Mouse (Mus musculus): ENCODE data around the gene Aar2.

Gene Aar2

GRCm38 (mm10) chr2:156568647-156569046 lies 21.3 kb downstream of the Aar2 start:
- DNase-seq (ENCODE audit: low spot score in 2 of 2) = no peak

- no peak for DNase-seq (ENCODE audit: low spot score in 2 of 2)
Measured at GRCm38 (mm10) chr2:156569261-156569660, 21.9 kb downstream of the Aar2 start.

- DNase-seq (ENCODE audit: low spot score in 2 of 2) = no peak
Measured at GRCm38 (mm10) chr2:156571521-156571920, 24.1 kb downstream of the Aar2 start.

- no peak for DNase-seq (ENCODE audit: low spot score in 2 of 2)
Measured at GRCm38 (mm10) chr2:156576850-156577587, 29.6 kb downstream of the Aar2 start.

GRCm38 (mm10) chr2:156580507-156580906 lies 33.1 kb downstream of the Aar2 start:
- DNase-seq (ENCODE audit: low spot score in 2 of 2) = no peak

- DNase-seq (ENCODE audit: low spot score in 2 of 2) = no peak
Measured at GRCm38 (mm10) chr2:156581244-156581643, 33.9 kb downstream of the Aar2 start.

GRCm38 (mm10) chr2:156582887-156583286 lies 35.5 kb downstream of the Aar2 start:
- DNase-seq (ENCODE audit: low spot score in 2 of 2) = no peak

GRCm38 (mm10) chr2:156584154-156584796 lies 36.9 kb downstream of the Aar2 start:
- peak in 1 of 2 experiments; percentile 25 for DNase-seq (ENCODE audit: low spot score in 2 of 2)

- no peak for DNase-seq (ENCODE audit: low spot score in 2 of 2)
Measured at GRCm38 (mm10) chr2:156584797-156585471, 37.5 kb downstream of the Aar2 start.

- no peak for DNase-seq (ENCODE audit: low spot score in 2 of 2)
Measured at GRCm38 (mm10) chr2:156589481-156589880, 42.1 kb downstream of the Aar2 start.

- no peak for DNase-seq (ENCODE audit: low spot score in 2 of 2)
Measured at GRCm38 (mm10) chr2:156594987-156595490, 47.7 kb downstream of the Aar2 start.

- DNase-seq (ENCODE audit: low spot score in 2 of 2) = no peak
Measured at GRCm38 (mm10) chr2:156602581-156602980, 55.2 kb downstream of the Aar2 start.

GRCm38 (mm10) chr2:156603671-156604070 lies 56.3 kb downstream of the Aar2 start:
- no peak for DNase-seq (ENCODE audit: low spot score in 2 of 2)

- DNase-seq (ENCODE audit: low spot score in 2 of 2) = no peak
Measured at GRCm38 (mm10) chr2:156605144-156605543, 57.8 kb downstream of the Aar2 start.

GRCm38 (mm10) chr2:156605971-156606370 lies 58.6 kb downstream of the Aar2 start:
- DNase-seq (ENCODE audit: low spot score in 2 of 2) = no peak

GRCm38 (mm10) chr2:156613081-156613540 lies 65.7 kb downstream of the Aar2 start:
- DNase-seq (ENCODE audit: low spot score in 2 of 2) = peak in 1 of 2 experiments; percentile 37

- DNase-seq (ENCODE audit: low spot score in 2 of 2) = peak in 1 of 2 experiments; percentile 5
Measured at GRCm38 (mm10) chr2:156613541-156614257, 66.3 kb downstream of the Aar2 start, which contains the start of gene Dlgap4. TSS of gene Dlgap4 (plus strand) at chr2:156613705.

- DNase-seq (ENCODE audit: low spot score in 2 of 2) = no peak
Measured at GRCm38 (mm10) chr2:156614258-156614556, 66.8 kb downstream of the Aar2 start.

GRCm38 (mm10) chr2:156614661-156615654 lies 67.6 kb downstream of the Aar2 start:
- DNase-seq (ENCODE audit: low spot score in 2 of 2) = no peak

GRCm38 (mm10) chr2:156616513-156616912 lies 69.1 kb downstream of the Aar2 start:
- DNase-seq (ENCODE audit: low spot score in 2 of 2) = no peak

GRCm38 (mm10) chr2:156617536-156617935 lies 70.2 kb downstream of the Aar2 start:
- no peak for DNase-seq (ENCODE audit: low spot score in 2 of 2)

Measured in thymus, postnatal 10 days (tissue).